Mouse (Mus musculus) ES-CJ7 (cell line): ENCODE results near the gene Kank3.

Experiments used
- DNase-seq: peaks from one replicate; pipeline ENCODE4 v3.0.0; 2011; ENCODE audit warnings: low read depth, low spot score

Kank3 gene

DNA sequence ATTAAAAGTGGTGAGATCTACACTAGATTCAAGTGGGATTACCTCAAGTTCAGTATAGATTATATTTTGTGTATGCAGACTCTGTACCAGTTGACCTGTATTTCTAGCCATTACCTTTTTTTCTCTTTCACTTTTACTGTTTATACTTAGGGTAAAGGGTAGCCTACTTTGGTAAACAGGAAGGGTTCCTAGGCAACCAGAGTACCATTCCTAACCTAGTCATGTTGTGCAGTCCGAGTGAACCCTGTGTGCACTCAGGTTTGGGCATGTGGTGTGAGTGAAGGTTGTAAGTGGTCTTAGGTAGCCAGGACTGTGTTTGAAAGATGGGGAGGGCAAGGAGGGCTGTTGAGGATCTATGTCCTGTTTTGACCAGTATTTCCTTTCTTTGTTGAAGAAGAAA is 41.0 kb downstream of the Kank3 start:
- DNase-seq, result no peak

DNA sequence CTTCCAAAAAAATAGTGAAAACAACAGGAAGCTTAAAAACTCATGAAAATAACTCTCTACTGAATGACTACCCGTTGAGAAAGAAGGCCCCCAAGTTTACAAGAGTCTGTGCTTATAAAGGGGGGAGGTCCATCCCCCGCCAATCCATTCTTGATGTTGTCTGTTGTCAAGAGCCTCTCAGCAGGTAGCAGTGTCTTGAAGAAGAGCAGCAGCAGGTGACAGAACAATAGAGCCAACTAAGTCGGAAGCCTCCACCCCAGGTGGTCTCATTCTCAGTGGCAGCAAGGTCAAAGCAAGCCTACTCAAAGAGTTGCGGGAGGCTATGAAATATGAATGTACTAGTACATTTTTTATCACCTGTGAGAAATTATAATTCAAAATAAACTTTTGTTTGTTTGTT is 47.5 kb downstream of the Kank3 start:
- peak; percentile 85 for DNase-seq

DNA sequence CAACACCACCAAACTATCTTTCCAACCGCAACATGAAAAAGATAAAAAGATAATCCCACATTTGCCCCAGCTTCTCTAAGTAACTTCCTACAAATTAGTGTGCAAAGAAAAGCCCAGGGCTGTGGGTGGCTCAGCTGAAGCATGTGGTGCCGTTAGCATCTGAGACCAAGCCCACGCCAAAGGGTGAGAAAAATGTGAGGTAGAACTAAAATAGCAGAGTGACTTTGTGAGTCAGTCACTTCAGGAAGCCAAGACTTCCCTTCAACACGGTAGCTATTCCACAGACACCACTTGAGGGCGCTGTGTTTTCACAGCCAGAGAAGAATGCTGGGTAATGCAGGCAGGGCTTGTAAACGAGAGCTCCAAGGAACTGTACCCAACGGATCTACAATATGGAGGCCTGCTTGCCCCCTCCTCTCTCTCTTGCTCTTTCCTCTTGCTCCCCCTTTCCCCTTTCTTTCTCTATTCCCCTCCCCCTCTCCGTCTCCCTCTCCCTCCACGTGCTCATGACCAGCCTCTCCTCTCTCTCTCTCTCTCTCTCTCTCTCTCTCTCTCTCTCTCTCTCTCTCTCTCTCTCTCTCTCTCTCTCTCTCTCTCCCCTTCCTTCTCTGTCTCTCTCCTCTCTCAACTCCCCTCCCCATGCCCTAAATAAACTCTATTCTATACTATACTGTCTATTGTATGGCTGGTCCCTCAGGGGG is 55.2 kb downstream of the Kank3 start:
- peak; percentile 91 for DNase-seq
